Mouse (Mus musculus): ENCODE measurements around the gene Sipa1. TPM values are rescaled to one million over a fixed set of nuclear protein-coding genes. Genes with fewer than 3 reads are reported as not detected.

Gene Sipa1
- polyA plus RNA-seq, 1 experiment from 2014 or later: 18.4 TPM

DNA sequence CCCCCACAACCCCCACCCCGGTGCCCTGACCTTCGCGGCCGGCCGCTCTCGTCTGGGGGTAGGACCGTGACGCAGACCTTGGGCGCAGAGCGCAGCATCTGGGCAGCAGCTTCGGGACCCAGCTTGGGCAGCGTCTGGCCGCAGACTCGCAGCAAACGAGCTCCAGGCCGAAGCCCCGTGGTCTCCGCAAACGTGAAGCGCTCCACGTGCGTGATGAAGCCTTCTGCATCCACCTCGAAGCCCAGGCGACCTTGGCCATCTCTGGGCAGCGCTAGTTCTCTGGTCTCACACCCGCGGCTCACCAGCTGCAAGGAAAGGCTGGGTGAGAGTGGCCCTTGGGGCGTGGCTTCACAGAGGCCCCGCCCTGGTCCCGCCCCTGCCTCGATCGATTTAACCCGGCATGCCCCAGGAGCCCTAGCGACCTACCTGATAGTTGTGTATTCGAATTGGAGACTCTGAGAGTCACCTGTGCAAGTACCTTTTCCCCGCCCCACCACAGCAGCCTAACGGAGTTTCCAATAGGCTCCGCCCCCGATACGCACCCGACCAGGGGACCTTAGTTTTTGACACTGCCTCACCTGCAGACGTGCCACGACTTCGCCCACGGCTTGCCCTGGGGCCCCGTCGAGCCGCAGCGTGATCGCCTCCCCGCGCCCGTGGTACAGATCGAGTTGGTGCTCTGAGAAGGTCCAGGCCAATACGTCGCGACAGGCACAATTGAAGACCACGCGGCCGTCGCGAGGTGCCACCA, 9.4 kb downstream of the Sipa1 start:
- peaks cover 13% of the 10 kb centered on the region for H3K4me1 ChIP-seq (replicated peaks; ENCODE audit: control insufficient read depth, insufficient read depth, low read length)
- peak overlapping the region; percentile 45 for H3K9ac ChIP-seq (ENCODE audit: low read length)
- ATAC-seq (replicated peaks; ENCODE audit: low FRiP score) (peak; percentile 70), DNase-seq (ENCODE audit: low spot score) (peak; percentile 84)
- H3K36me3 ChIP-seq (ENCODE audit: control insufficient read depth, insufficient read depth, low read length): no peaks in the 10 kb centered on the region
- peak overlapping the region; percentile 43 for H3K4me3 ChIP-seq (ENCODE audit: low read depth, low read length)
- peak overlapping the region; percentile 84 for H3K4me2 ChIP-seq (ENCODE audit: low read depth, low read length, severe bottlenecking)
- 6% methylated on average over 62 of the region's 62 CpGs for WGBS
- H3K27me3 ChIP-seq (ENCODE audit: control insufficient read depth, insufficient read depth, low read length): peaks cover 23% of the 10 kb centered on the region
- H3K27ac ChIP-seq (ENCODE audit: low read depth, low read length): no peak overlapping the region
- no peaks in the 10 kb centered on the region for H3K9me3 ChIP-seq (ENCODE audit: control insufficient read depth, low read length)

DNA sequence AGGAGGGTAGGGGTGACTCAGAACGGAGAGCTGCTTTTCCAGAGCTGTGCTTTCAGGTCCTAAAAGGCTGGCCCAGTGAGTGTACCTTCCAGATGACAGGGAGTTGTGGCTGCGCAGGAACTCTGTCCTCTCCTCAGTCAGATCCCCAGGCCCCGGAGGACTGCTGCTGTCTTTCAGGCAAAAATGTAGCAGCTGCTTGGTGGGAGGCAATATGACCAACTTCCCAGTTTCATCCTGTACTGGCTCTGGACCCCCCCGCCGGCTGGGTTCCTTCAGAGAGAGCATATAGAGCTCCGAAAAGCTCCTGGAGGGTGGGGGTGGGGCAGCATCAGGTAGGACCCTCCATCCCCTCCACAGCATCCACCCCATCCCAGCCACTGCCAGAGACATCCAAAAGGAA, 10.9 kb downstream of the Sipa1 start:
- no peak overlapping the region for H3K4me3 ChIP-seq (ENCODE audit: low read depth, low read length)
- ATAC-seq (replicated peaks; ENCODE audit: low FRiP score) (no peak), DNase-seq (ENCODE audit: low spot score) (no peak)
- H3K27ac ChIP-seq (ENCODE audit: low read depth, low read length): no peak overlapping the region
- H3K9ac ChIP-seq (ENCODE audit: low read length): no peak overlapping the region
- peaks cover 13% of the 10 kb centered on the region for H3K4me1 ChIP-seq (replicated peaks; ENCODE audit: control insufficient read depth, insufficient read depth, low read length)
- no peaks in the 10 kb centered on the region for H3K36me3 ChIP-seq (ENCODE audit: control insufficient read depth, insufficient read depth, low read length)
- H3K9me3 ChIP-seq (ENCODE audit: control insufficient read depth, low read length): no peaks in the 10 kb centered on the region
- no peak overlapping the region for H3K4me2 ChIP-seq (ENCODE audit: low read depth, low read length, severe bottlenecking)
- peaks cover 23% of the 10 kb centered on the region for H3K27me3 ChIP-seq (ENCODE audit: control insufficient read depth, insufficient read depth, low read length)
- WGBS: 74% methylated on average over 6 of the region's 6 CpGs

DNA sequence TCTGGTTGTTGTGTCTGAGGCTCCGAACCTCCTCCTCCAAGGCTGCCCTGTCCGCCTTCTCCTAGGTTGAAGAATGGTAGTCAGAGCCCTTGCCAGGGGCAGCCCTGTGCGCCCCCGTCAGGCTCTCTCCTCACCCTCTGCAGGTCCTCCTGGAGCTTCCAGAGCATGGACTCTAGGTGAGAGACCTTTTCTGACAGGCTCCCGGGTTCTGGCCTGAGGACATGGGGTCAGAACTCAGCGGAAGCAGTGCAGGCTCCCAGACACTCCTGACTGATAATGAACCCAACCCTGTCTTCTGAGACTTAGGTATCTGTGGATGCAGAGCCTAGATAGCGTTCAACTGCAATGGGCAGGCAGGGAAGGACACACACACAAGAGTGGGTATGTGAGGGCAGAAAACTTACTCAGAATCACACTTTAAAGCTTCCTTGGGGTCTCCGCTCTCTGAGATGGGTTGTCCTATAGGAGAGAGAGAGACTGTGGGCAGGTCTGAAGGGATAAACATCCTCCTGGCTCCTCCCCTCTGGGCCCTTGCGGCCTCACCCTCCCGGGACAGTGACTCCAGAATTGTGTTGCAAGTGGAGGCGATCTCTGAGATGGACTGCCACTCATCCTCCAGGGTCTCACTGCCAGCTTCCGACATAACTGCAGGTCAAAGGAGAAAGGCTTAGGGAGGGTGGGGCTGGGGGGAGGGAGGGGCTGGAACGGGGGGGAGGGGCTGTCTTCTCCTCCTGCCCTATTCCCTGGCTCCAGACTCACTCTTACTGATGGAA, 11.8 kb downstream of the Sipa1 start:
- ATAC-seq (replicated peaks; ENCODE audit: low FRiP score) (no peak), DNase-seq (ENCODE audit: low spot score) (no peak)
- WGBS: 55% methylated on average over 13 of the region's 13 CpGs
- Histone ChIP-seq H3K4me3 (ENCODE audit: low read depth, low read length) (no peak overlapping the region), H3K27ac (ENCODE audit: low read depth, low read length) (no peak overlapping the region; the same call in 1 of the 2 replicates), H3K36me3 (ENCODE audit: control insufficient read depth, insufficient read depth, low read length) (no peaks in the 10 kb centered on the region; the same call in 1 of the 2 replicates), H3K4me1 (replicated peaks; ENCODE audit: control insufficient read depth, insufficient read depth, low read length) (peaks cover 13% of the 10 kb centered on the region), H3K27me3 (ENCODE audit: control insufficient read depth, insufficient read depth, low read length) (peaks cover 23% of the 10 kb centered on the region), H3K4me2 (ENCODE audit: low read depth, low read length, severe bottlenecking) (no peak overlapping the region), H3K9ac (ENCODE audit: low read length) (no peak overlapping the region), H3K9me3 (ENCODE audit: control insufficient read depth, low read length) (no peaks in the 10 kb centered on the region)

DNA sequence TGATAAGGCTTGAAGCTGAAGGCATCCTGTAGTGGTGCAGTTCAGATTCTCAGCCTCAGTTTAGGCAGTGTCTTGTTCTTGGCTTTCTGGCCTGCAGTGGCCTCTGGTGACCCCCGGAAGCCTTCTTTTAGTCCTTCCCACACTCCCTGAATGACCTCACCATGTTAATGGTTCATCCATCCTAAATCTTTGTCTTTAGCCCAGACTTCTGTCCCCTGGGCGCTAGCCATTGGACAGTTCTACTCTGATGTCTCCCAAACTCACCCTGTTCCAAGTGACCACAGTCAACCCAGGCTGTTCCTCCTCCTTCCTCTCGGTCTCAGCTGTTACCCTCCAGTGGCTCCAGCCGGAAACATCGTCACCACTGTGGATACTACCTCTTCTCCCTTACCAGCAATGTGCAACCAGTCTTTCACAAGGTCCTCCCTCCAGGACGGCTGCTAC, 14.2 kb downstream of the Sipa1 start:
- ATAC-seq (replicated peaks; ENCODE audit: low FRiP score) (no peak), DNase-seq (ENCODE audit: low spot score) (no peak)
- Histone ChIP-seq H3K4me2 (ENCODE audit: low read depth, low read length, severe bottlenecking) (peak overlapping the region; percentile 58), H3K4me3 (ENCODE audit: low read depth, low read length) (peak overlapping the region; percentile 21), H3K9ac (ENCODE audit: low read length) (peak overlapping the region; percentile 54), H3K27me3 (ENCODE audit: control insufficient read depth, insufficient read depth, low read length) (peaks cover 7% of the 10 kb centered on the region), H3K9me3 (ENCODE audit: control insufficient read depth, low read length) (no peaks in the 10 kb centered on the region), H3K36me3 (ENCODE audit: control insufficient read depth, insufficient read depth, low read length) (no peaks in the 10 kb centered on the region; the same call in 1 of the 2 replicates), H3K27ac (ENCODE audit: low read depth, low read length) (0 out of 2 replicates have a peak overlapping the region, but pooled peaks have one; percentile 25), H3K4me1 (replicated peaks; ENCODE audit: control insufficient read depth, insufficient read depth, low read length) (peaks cover 5% of the 10 kb centered on the region)
- WGBS: 78% methylated on average over 6 of the region's 6 CpGs

DNA sequence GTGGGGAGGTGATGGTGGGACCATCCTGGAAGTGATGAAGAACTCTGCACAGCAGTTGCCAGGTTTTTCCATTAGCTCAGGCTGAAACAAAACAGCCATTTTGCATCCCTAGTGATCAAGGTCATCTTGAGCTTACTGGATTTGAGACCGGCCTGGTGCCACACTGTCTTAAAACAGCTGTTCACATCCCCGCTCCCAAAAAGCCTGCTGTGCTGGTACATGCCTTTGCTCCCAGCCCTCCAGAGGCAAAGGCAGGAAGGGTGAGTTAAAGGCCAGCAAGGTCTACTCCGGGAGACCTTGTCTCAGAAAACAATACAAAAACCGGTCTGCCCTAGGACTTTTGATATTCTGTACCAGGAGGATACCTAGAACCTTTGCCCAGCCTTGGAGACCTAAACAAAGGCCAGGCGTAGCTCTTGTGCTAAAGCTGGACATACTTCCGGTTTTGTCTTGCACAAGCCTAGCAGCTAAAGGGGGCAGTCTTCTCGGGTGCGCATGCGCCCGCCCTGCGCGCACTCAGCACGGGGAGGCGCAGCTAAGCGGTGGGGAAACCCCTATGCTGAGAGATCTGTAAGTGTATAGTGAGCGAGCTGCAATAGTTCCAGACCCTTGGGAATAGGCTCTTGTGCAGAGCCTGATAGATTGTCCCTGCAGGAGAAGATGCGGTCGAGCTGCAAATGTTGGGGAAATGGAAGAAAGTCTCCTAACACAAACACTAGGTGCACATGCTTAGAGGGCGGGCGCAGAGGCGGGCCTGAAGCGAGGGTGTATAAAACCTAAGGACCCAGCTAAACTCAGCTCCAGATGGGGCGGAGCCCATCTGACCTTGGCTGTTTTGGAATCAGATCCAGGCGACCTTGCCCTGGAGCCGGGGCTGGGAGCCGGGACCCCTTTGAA, 14.9 kb downstream of the Sipa1 start:
- DNase-seq (ENCODE audit: low spot score) (peak; percentile 86), ATAC-seq (replicated peaks; ENCODE audit: low FRiP score) (peak; percentile 89)
- Histone ChIP-seq H3K9ac (ENCODE audit: low read length) (peak overlapping the region; percentile 54), H3K4me1 (replicated peaks; ENCODE audit: control insufficient read depth, insufficient read depth, low read length) (no peaks in the 10 kb centered on the region; the same call in 1 of the 2 replicates), H3K4me3 (ENCODE audit: low read depth, low read length) (peak overlapping the region; percentile 21), H3K9me3 (ENCODE audit: control insufficient read depth, low read length) (no peaks in the 10 kb centered on the region), H3K27ac (ENCODE audit: low read depth, low read length) (peak overlapping the region; percentile 61), H3K36me3 (ENCODE audit: control insufficient read depth, insufficient read depth, low read length) (no peaks in the 10 kb centered on the region; the same call in 1 of the 2 replicates), H3K4me2 (ENCODE audit: low read depth, low read length, severe bottlenecking) (peak overlapping the region; percentile 58), H3K27me3 (ENCODE audit: control insufficient read depth, insufficient read depth, low read length) (peaks cover 2% of the 10 kb centered on the region; the same call in 1 of the 2 replicates)
- WGBS: 13% methylated on average over 26 of the region's 26 CpGs

DNA sequence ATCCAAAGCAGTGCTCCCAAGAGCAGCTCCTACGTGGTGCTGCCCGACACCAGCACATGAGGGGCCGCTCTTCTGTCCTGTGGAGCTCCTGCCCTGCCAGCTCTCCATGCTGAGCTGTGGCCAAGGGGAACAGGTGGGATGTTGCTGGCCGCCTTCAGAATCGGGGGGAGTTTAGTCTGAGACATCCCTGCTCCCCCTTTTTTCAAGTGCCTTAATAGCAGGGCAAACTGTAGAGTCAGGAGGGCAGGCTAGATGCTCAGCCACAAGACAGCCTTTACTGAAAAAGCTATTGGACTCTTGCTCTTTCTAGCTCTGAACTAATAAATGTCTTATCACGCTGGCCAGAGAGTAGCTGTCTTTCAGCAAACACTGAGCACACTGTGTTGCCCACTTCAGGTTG, 15.7 kb downstream of the Sipa1 start:
- Histone ChIP-seq H3K9me3 (ENCODE audit: control insufficient read depth, low read length) (no peaks in the 10 kb centered on the region), H3K27ac (ENCODE audit: low read depth, low read length) (no peak overlapping the region), H3K4me1 (replicated peaks; ENCODE audit: control insufficient read depth, insufficient read depth, low read length) (no peaks in the 10 kb centered on the region; the same call in 1 of the 2 replicates), H3K4me2 (ENCODE audit: low read depth, low read length, severe bottlenecking) (no peak overlapping the region), H3K36me3 (ENCODE audit: control insufficient read depth, insufficient read depth, low read length) (no peaks in the 10 kb centered on the region; the same call in 1 of the 2 replicates), H3K4me3 (ENCODE audit: low read depth, low read length) (no peak overlapping the region), H3K27me3 (ENCODE audit: control insufficient read depth, insufficient read depth, low read length) (peaks cover under 1% of the 10 kb centered on the region; the same call in 1 of the 2 replicates), H3K9ac (ENCODE audit: low read length) (no peak overlapping the region)
- no peak for DNase-seq (ENCODE audit: low spot score)
- no peak for ATAC-seq (replicated peaks; ENCODE audit: low FRiP score)
- 90% methylated on average over 6 of the region's 6 CpGs for WGBS

DNA sequence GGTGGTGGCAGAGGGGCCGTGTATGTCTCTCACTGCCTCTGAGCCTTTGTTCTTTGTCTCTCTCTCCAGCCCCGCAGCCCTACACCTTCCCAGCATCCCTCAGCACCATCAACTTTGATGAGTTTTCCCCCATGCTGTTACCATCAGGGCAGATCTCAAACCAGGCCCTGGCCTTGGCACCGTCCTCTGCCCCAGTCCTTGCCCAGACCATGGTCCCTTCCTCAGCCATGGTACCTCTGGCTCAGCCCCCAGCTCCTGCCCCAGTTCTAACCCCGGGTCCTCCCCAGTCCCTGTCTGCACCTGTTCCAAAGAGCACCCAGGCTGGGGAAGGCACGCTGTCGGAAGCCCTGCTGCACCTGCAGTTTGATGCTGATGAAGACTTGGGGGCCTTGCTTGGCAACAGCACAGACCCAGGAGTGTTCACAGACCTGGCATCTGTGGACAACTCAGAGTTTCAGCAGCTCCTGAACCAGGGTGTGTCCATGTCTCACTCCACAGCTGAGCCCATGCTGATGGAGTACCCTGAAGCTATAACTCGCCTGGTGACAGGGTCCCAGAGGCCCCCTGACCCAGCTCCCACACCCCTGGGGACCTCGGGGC, 16.7 kb downstream of the Sipa1 start:
- Histone ChIP-seq H3K27ac (ENCODE audit: low read depth, low read length) (no peak overlapping the region), H3K4me1 (replicated peaks; ENCODE audit: control insufficient read depth, insufficient read depth, low read length) (no peaks in the 10 kb centered on the region; the same call in 1 of the 2 replicates), H3K36me3 (ENCODE audit: control insufficient read depth, insufficient read depth, low read length) (peaks cover 2% of the 10 kb centered on the region; the same call in 1 of the 2 replicates), H3K27me3 (ENCODE audit: control insufficient read depth, insufficient read depth, low read length) (no peaks in the 10 kb centered on the region), H3K9me3 (ENCODE audit: control insufficient read depth, low read length) (no peaks in the 10 kb centered on the region), H3K9ac (ENCODE audit: low read length) (no peak overlapping the region), H3K4me2 (ENCODE audit: low read depth, low read length, severe bottlenecking) (no peak overlapping the region), H3K4me3 (ENCODE audit: low read depth, low read length) (no peak overlapping the region)
- ATAC-seq (replicated peaks; ENCODE audit: low FRiP score) (no peak), DNase-seq (ENCODE audit: low spot score) (no peak)
- WGBS: 93% methylated on average over 8 of the region's 8 CpGs

All from forebrain, embryonic 11.5 days (tissue).